Mouse (Mus musculus) ovary, adult 18-20 months (tissue): ENCODE data around the gene Gpr3.

Experiments
- DNase-seq: peaks from one replicate; pipeline ENCODE4 v3.0.0; 2022; ENCODE audit warnings: low spot score, mixed read lengths

The Gpr3 gene

DNA sequence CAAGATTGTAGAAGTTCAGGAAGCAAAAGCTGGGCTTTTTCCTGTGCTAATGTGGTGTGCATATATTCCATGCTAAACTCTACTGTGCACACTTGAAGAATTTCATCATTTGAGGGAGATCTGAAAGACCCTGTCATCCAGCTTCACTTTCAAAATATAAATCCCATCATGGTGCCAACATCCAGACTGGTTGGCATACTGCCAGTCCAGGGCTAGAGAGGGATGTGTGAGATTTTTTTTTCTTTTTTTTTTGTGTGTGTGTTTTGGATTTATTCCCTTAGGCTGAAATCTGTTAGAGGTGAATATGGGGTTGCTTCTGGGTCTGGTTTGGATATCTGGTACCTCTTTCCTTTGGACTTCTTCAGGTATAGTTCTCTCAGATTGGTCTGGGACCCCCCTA lies 41.7 kb downstream of the Gpr3 start:
- DNase-seq = no peak

DNA sequence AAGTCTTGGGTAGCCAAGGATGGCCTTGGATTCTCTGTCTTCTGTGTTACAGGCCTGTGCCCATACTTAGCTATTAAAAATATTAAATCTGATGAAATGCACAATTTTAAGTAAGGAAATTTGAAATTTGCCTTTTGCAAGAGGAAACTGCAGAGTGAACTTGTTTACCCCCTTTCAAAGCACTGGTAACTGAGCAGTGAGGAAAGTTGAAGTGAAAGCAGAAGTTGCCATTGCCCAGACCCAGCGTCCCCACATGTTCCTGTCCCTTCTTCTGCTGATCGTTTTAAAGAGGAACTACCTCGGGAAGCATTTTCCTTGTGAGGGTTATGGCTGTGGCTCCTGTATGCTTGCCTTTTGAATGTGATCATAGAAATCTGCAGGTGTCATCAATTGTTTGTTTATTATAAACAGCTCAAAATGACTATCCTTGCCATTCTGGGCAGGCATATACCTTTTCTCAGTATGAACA lies 42.2 kb downstream of the Gpr3 start:
- DNase-seq = no peak

DNA sequence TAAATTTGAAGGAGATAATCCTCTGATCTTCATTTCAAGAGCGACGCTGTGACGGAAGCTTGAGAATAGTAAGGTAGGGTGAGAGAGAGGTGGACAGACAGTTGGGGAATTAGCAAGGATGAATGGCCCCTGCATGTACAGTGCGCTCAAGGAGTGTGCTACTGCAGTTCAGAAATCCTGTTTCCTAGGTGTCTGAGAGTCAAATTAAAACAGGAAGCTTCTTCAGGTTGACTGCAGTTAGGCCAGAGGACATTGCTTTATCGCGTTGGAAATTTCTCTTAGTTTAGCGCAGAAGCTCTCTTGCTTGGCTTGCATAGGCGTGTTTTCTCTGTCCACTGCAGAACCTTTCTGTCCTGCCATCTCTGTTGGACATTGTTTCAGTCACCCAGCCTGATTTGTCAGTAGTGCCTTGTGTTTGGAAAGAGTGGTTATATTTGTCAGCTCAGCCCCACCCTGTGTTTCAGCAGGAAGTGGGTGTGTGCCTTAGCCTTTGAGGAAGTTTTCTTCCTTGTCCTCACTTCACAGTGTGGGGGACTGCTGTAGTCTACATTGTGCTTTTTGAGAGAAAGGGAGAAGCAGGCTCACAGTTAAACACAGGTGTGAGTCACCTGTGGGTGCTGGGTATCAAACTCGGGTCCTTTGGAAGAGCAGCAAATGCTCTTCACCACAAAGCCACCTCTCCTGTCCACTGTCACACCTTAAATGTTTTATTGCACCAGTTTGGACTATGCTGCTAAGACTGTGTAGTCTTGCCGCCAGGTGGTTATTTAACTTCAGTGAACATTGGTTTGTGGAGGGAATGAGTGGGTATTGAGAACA lies 42.9 kb downstream of the Gpr3 start:
- no peak for DNase-seq

DNA sequence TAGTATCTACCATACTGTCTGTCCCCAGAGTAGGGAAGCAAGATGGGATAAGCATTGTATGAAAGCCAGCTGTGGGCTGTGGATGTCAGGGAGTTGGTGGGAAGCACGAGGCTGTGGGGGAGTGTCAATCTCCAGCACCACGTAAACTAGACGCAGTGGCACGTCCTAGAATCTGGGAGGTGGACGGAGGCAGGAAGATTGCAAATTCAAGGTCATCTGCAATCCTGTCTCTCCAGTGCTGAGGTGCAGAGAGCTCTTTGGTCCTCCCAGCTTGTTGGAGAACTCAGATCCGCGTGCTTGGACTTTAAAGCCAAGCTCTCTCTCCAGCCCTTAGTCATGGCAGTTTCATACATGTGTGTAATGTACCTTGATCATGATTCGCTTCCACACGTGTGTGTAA lies 45.6 kb downstream of the Gpr3 start:
- no peak for DNase-seq

DNA sequence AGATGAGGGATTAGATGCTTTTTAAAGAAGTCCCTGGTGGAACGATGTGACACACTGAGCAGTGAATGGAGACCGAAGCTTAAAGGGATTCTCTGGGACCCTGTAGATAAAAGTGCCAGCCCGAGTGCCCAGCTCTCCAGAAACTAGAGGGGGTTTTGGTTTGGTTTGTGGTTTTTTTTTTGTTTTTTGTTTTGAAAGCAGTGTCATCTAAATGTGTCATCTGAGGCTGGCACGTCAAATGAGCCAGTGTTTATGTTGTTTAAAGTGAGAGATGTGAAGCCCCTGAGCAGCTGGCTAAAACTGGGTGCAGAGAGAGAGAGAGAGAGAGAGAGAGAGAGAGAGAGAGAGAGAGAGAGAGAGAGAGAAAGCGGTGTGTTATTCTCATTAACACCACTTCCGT lies 50.1 kb downstream of the Gpr3 start:
- no peak for DNase-seq

DNA sequence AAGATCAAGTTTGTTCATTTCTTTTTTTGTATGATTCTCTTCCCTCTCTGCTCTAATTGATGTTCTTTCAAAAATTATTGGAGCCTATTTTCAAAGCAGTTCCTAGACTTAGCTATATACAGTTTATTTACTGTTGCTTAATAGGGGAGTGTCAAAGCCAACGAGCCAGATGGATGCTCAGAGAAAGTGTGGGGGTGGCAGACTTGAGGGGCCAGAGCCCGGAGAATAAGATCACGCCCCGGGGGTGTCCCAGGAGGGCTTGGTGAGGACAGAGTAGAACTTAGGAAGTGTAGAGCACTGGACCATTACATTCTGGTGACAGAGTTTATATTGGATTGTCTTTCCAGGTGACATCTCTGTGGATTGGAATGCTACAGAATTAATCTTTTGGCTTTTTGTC lies 51.5 kb downstream of the Gpr3 start:
- DNase-seq = no peak

DNA sequence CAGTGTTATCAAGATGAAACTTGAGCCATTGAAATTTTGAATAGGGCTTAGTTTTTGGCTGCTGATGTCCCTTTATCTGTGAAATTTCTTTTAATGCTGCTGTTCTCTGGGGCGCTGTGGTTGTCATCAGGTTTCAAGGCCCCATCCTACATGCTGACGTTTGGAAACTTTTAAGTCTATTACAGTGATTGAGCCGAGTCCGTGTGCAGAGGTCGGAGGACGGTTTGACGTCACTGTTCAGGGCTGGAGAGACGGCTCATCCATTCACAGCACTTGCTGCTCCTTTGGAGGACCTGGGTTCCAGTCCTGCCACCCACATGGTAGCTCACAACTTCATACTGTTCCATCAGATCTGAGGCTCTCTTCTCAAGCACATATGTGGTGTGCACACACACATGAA lies 52.1 kb downstream of the Gpr3 start:
- no peak for DNase-seq

DNA sequence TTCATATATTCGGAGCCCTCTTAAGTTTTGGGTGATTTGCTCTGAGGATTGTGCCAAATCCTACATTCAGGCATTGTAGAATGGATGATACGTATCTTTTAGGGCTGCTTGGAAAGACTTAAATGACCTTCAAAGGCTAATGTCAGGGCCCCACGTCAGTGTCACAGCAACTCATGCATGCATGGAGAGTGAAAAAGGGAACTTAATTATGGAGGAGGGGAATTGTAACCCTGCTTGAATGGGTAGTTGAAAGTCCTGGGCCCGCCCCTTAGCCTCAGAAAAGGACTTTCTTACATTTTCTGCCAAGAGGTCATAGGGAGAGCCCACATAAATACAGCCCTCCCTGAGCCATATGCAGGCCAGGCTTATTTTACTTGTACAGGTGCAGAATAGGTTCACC lies 52.7 kb downstream of the Gpr3 start:
- no peak for DNase-seq
